Mouse (Mus musculus) forebrain, postnatal 0 days (tissue): ENCODE measurements around the gene Il12b. TPM values are rescaled to one million over a fixed set of nuclear protein-coding genes. Genes with fewer than 3 reads are reported as not detected.

Experiments
- ATAC-seq: fragments of 200-750 bp; cut with Nextera tagmentation; 2 replicates; pipeline ENCODE4 v1.8.0; 2017; ENCODE audit warnings: mild to moderate bottlenecking, moderate library complexity
- DNase-seq: peaks from one replicate; pipeline ENCODE4 v3.0.0-alpha.2; 2015
- H3K27ac ChIP-seq: fragments of 300-500 bp; sonication (generic); 2 replicates; pipeline ENCODE4 v1.5.1; 2014; ENCODE audit warnings: low read depth, mild to moderate bottlenecking, antibody characterized with exemption, low read length, moderate library complexity, mixed read lengths
- H3K27me3 ChIP-seq: fragments of 300-500 bp; sonication (generic); 2 replicates; pipeline ENCODE4 v1.6.1; 2014; ENCODE audit warnings: mild to moderate bottlenecking, low read length, mixed read lengths; ENCODE audit not compliant: insufficient read depth
- H3K36me3 ChIP-seq: fragments of 300-500 bp; sonication (generic); 2 replicates; pipeline ENCODE4 v1.6.1; 2014; ENCODE audit warnings: mild to moderate bottlenecking, moderate library complexity; ENCODE audit not compliant: insufficient read depth
- H3K4me1 ChIP-seq: fragments of 300-500 bp; sonication (generic); 2 replicates; pipeline ENCODE4 v1.6.1; 2014; ENCODE audit warnings: antibody characterized with exemption; ENCODE audit not compliant: insufficient read depth
- H3K4me2 ChIP-seq: fragments of 300-500 bp; sonication (generic); 2 replicates; pipeline ENCODE4 v1.6.1; 2014; ENCODE audit warnings: low read depth, mild to moderate bottlenecking, moderate library complexity
- H3K4me3 ChIP-seq: fragments of 300-500 bp; sonication (generic); 2 replicates; pipeline ENCODE4 v1.5.1; 2014; ENCODE audit warnings: low read depth, low read length, mixed read lengths
- H3K9ac ChIP-seq: fragments of 300-500 bp; sonication (generic); 2 replicates; pipeline ENCODE4 v1.6.1; 2014; ENCODE audit warnings: mild to moderate bottlenecking
- H3K9me3 ChIP-seq: fragments of 300-500 bp; sonication (generic); 2 replicates; pipeline ENCODE4 v1.6.1; 2016; ENCODE audit warnings: low read length
- CTCF ChIP-seq: sonication (generic); IDR thresholded peaks from 2 replicates; pipeline ENCODE4 v1.5.1; 2016; ENCODE audit warnings: antibody characterized with exemption, control low read depth, low read depth
- WGBS: fragments of 180-500 bp; shearing (Covaris S2); extraction: QIAGEN DNeasy Blood & Tissue Kit; methylation state at CpG from one replicate; pipeline ENCODE4 v1.1.7; 2014; 5-methylcytosine and 5-hydroxymethylcytosine counted together
- polyA plus RNA-seq: library from polyadenylated mRNA; unstranded; fragments of >200 nt; fragmentation: Nextera tagmentation; extraction: Ambion mirVana; gene quantifications from 2 replicates; pipeline ENCODE4 v1.2.1, GENCODE M21; 2015
- total RNA-seq: library from RNA; depleted of rRNA; stranded (reverse); fragments of >200 nt; gene quantifications from 2 replicates; pipeline ENCODE4 v1.2.3, GENCODE M21; 2014; rRNA removed

Il12b gene
- total and polyA plus RNA-seq, 2 experiments from 2014 or later = not detected

DNA sequence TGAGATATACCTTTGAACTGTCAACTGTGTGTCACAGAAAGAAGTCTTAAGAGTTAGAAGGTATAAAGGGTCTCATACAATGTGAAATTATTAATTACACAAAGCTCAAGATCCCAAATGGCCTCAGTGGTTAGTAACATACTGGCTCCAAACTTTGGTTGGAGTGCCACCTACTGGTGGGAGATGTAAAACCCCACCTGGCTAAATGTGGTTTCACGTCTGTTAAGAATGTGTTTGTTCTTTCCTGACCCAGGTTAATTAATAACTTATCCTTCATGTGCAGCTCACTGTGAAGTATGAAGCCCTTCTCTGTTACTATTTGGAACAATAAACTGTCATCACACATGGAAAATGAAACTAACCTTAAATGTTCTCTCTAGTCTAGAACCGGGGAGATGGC, 53.6 kb downstream of the Il12b start:
- Histone ChIP-seq H3K4me1 (no peaks in the 10 kb centered on the region), H3K36me3 (peaks cover 24% of the 10 kb centered on the region), H3K27ac (no peak overlapping the region), H3K4me3 (no peak overlapping the region), H3K27me3 (no peaks in the 10 kb centered on the region), H3K9me3 (no peaks in the 10 kb centered on the region), H3K4me2 (no peak overlapping the region), H3K9ac (no peak overlapping the region)
- DNase-seq (peak; percentile 74), ATAC-seq (peak; percentile 65)
- WGBS = 49% methylated on average over 2 of the region's 2 CpGs
- peak; percentile 85 for TF ChIP-seq CTCF

DNA sequence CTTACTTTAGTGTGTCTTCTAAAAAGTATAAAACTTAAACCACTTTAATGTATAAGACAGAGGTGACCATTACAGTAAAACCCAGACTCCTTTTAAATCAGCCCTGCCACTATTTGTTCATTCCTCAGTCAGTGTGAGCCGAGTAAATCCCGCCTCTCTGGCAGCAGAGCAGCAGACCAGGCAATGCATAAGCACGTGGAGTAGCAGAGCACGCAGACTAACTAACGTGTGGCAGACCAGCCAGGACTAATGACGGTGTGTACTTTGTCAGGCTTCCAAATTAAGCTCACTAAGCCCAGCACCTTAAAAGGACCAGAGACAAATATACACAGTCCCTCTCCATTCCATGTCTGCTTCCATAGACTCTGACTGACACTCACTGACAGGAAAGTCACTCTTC, 61.6 kb downstream of the Il12b start:
- ATAC-seq (no peak), DNase-seq (no peak)
- 69% methylated on average over 6 of the region's 6 CpGs for WGBS
- no peak for TF ChIP-seq CTCF
- no peak overlapping the region for H3K4me3 ChIP-seq
- H3K27ac ChIP-seq = no peak overlapping the region
- H3K36me3 ChIP-seq = peaks cover 29% of the 10 kb centered on the region
- H3K27me3 ChIP-seq = no peaks in the 10 kb centered on the region
- H3K4me2 ChIP-seq = no peak overlapping the region
- H3K9me3 ChIP-seq = no peaks in the 10 kb centered on the region
- H3K9ac ChIP-seq = no peak overlapping the region
- H3K4me1 ChIP-seq = no peaks in the 10 kb centered on the region

Other genes starting within 250 kb of the Il12b start
- gene Ublcp1, start 70.4 kb downstream of the Il12b start, total RNA-seq = 34.3 and 42.2 TPM in 2 replicates
- 42.3 and 44.6 TPM in 2 replicates for gene Ublcp1, start 70.4 kb downstream of the Il12b start, polyA plus RNA-seq
- 82.8 and 97.4 TPM in 2 replicates for gene Rnf145, start 118.9 kb downstream of the Il12b start, total RNA-seq
- gene Rnf145, start 118.9 kb downstream of the Il12b start, polyA plus RNA-seq = 86.3 and 100 TPM in 2 replicates
- 12.9 and 13.0 TPM in 2 replicates for gene Ebf1, start 217.3 kb downstream of the Il12b start, total RNA-seq
- 15.6 and 20.6 TPM in 2 replicates for gene Ebf1, start 217.3 kb downstream of the Il12b start, polyA plus RNA-seq